Mouse (Mus musculus) myocyte (in vitro differentiated cells): ENCODE measurements at regions not wholly inside any gene's neighbourhood (a gene's known extent, or its start where the extent isn't known, plus 50 kb on each side); places are given as distances from the start of the nearest gene placed in this dataset.

ENCODE experiments used
- CEBPB ChIP-seq: IDR thresholded peaks from 2 replicates; pipeline ENCODE4 v1.6.1; 2011; ENCODE audit warnings: mild to moderate bottlenecking, moderate library complexity; ENCODE audit not compliant: poor library complexity, insufficient read depth, severe bottlenecking
- MAX ChIP-seq: IDR thresholded peaks from one replicate; pipeline ENCODE4 v1.6.1; 2011; ENCODE audit warnings: low read depth, mild to moderate bottlenecking, control low read depth
- MYOD1 ChIP-seq, 3 experiments: IDR thresholded peaks; one replicate each; pipeline ENCODE4 v1.6.1; 2011; ENCODE audit warnings: control low read depth in 2 of 3, low read depth in 2 of 3, mild to moderate bottlenecking in 2 of 3, moderate library complexity in 1 of 3; ENCODE audit not compliant: insufficient read length in 2 of 3, control insufficient read depth in 1 of 3
- POLR2A ChIP-seq: IDR thresholded peaks from one replicate; pipeline ENCODE4 v1.6.1; 2011; ENCODE audit warnings: low read depth, mild to moderate bottlenecking, control low read depth, moderate library complexity; ENCODE audit not compliant: insufficient read length
- POLR2AphosphoS2 ChIP-seq: IDR thresholded peaks from one replicate; pipeline ENCODE4 v1.6.1; 2011; ENCODE audit warnings: low read depth, control low read depth; ENCODE audit not compliant: insufficient read length
- SRF ChIP-seq: IDR thresholded peaks from one replicate; pipeline ENCODE4 v1.6.1; 2011; ENCODE audit warnings: low read depth; ENCODE audit not compliant: control insufficient read depth, insufficient read length
- TCF3 ChIP-seq: IDR thresholded peaks from one replicate; pipeline ENCODE4 v1.6.1; 2011; ENCODE audit warnings: low read depth, control low read depth; ENCODE audit not compliant: insufficient read length
- USF1 ChIP-seq: IDR thresholded peaks from one replicate; pipeline ENCODE4 v1.6.1; 2011; ENCODE audit warnings: low read depth, mild to moderate bottlenecking, control low read depth, moderate library complexity

- TF ChIP-seq POLR2A (no peak), MAX (no peak), MYOD1 (IDR thresholded peaks at IDR 0.05; ENCODE audit: control insufficient read depth in 1 of 3, insufficient read length in 2 of 3, low read depth in 2 of 3) (no peak), POLR2AphosphoS2 (no peak), SRF (no peak), CEBPB (no peak), USF1 (no peak), TCF3 (no peak)
These were observed 385.1 kb downstream of the Rapgef2 start for GRCm38 (mm10) chr3:78901016-78901837.
